Mouse (Mus musculus) ES-E14 (cell line): ENCODE results near the gene H2afj.

Source experiments
- HCFC1 ChIP-seq: IDR thresholded peaks from 2 replicates; pipeline ENCODE4 v1.6.1; 2012; ENCODE audit warnings: low read length, inconsistent platforms, borderline replicate concordance; ENCODE audit not compliant: insufficient read depth
- MAFK ChIP-seq: IDR thresholded peaks from 2 replicates; pipeline ENCODE4 v1.6.1; 2014; ENCODE audit warnings: mild to moderate bottlenecking, low read depth, low read length, inconsistent platforms; ENCODE audit not compliant: insufficient read depth
- ZC3H11A ChIP-seq: IDR thresholded peaks from 2 replicates; pipeline ENCODE4 v1.6.1; 2012; ENCODE audit warnings: low read depth, mild to moderate bottlenecking, inconsistent platforms, low read length, borderline replicate concordance

DNA sequence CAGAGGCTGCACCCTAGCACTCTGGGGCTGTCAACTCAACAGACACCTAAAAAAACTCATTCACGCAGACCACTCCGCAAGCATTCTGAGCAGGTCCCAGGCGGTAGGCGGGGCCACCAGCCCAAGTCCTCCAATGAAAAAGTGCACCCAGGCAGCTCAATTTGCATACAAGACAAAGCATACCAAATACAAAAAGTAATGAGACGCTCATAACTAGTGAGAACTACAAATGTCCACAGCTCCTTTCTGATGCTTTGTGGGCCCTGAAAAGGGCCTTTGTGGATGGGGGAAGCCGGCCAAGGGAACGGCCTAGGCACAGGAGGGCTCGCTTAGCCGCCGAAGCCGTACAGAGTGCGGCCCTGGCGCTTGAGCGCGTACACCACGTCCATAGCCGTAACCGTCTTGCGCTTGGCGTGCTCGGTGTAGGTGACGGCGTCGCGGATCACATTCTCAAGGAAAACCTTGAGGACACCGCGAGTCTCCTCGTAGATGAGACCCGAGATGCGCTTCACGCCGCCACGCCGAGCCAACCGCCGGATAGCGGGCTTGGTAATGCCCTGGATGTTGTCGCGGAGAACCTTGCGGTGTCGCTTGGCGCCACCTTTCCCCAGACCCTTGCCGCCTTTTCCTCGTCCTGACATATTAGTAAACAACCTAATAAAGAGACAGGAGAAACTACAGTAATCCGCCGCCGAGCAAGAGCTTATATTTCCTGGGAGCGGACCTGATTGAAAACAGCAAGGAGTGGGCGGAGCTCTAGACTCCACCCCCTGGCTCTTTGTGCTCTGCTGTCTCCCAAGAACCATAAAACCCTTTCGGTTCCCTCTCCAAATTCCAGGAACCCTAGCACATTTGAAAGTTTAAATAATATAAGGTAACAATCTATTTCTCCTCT is 4.1 kb upstream of the H2afj start, which contains the start of gene Hist4h4:
- TF ChIP-seq MAFK (no peak), ZC3H11A (no peak), HCFC1 (peak; percentile 72; the same call in 1 of the 2 replicates)
